Mouse (Mus musculus): Measurements from ENCODE around the gene Il1rapl2. TPM values are rescaled to one million over a fixed set of nuclear protein-coding genes. Genes with fewer than 3 reads are reported as not detected.
"Not testable (repeated sequence)": the region's sequence is repeated elsewhere in the genome, so short reads cannot be mapped to it uniquely, and the experiment has no call there.

Il1rapl2 gene
- polyA plus RNA-seq, 1 experiment: not detected

- DNase-seq (ENCODE audit: low spot score): no peak
Observed at GRCm38 (mm10) chrX:138209480-138209879, 639.1 kb downstream of the Il1rapl2 start, which contains the start of gene Tex13a. Gene Tex13a, minus strand, starts transcription at chrX:138209580.

GRCm38 (mm10) chrX:138234626-138235025 is 664.2 kb downstream of the Il1rapl2 start:
- DNase-seq (ENCODE audit: low spot score): no peak

- DNase-seq (ENCODE audit: low spot score): not testable (repeated sequence)
Observed at GRCm38 (mm10) chrX:138348736-138349135, 778.3 kb downstream of the Il1rapl2 start.

GRCm38 (mm10) chrX:138433794-138434193 is 863.4 kb downstream of the Il1rapl2 start:
- no peak for DNase-seq (ENCODE audit: low spot score)

GRCm38 (mm10) chrX:138437939-138438338 is 867.5 kb downstream of the Il1rapl2 start:
- DNase-seq (ENCODE audit: low spot score): no peak

- DNase-seq (ENCODE audit: low spot score): no peak
Observed at GRCm38 (mm10) chrX:138449856-138450255, 879.4 kb downstream of the Il1rapl2 start.

- DNase-seq (ENCODE audit: low spot score): no peak
Observed at GRCm38 (mm10) chrX:138478488-138478887, 908.1 kb downstream of the Il1rapl2 start.

- no peak for DNase-seq (ENCODE audit: low spot score)
Observed at GRCm38 (mm10) chrX:138500510-138500909, 930.1 kb downstream of the Il1rapl2 start.

GRCm38 (mm10) chrX:138505049-138505448 is 934.6 kb downstream of the Il1rapl2 start:
- no peak for DNase-seq (ENCODE audit: low spot score)

GRCm38 (mm10) chrX:138620106-138620505 is 1049.7 kb downstream of the Il1rapl2 start:
- DNase-seq (ENCODE audit: low spot score): no peak

GRCm38 (mm10) chrX:138625311-138625710 is 1054.9 kb downstream of the Il1rapl2 start:
- no peak for DNase-seq (ENCODE audit: low spot score)

- no peak for DNase-seq (ENCODE audit: low spot score)
Observed at GRCm38 (mm10) chrX:138722372-138722771, 1152.0 kb downstream of the Il1rapl2 start.

GRCm38 (mm10) chrX:138800958-138801357 is 1230.5 kb downstream of the Il1rapl2 start:
- no peak for DNase-seq (ENCODE audit: low spot score)

GRCm38 (mm10) chrX:138831876-138832275 is 1261.5 kb downstream of the Il1rapl2 start:
- no peak for DNase-seq (ENCODE audit: low spot score)

GRCm38 (mm10) chrX:138833894-138834293 is 1263.5 kb downstream of the Il1rapl2 start:
- DNase-seq (ENCODE audit: low spot score): no peak

- no peak for DNase-seq (ENCODE audit: low spot score)
Observed at GRCm38 (mm10) chrX:138838381-138838780, 1268.0 kb downstream of the Il1rapl2 start.
